Mouse (Mus musculus) hindlimb bud, embryonic 11.5 days (tissue): ENCODE data around the gene 6330409D20Rik.

ENCODE experiments used
- DNase-seq: peaks from one replicate; pipeline ENCODE4 v3.0.0-alpha.2; 2012; ENCODE audit warnings: low read depth, low spot score; ENCODE audit errors: extremely low spot score

The 6330409D20Rik gene

GRCm38 (mm10) chr2:32757056-32757845 is 16.4 kb upstream of the 6330409D20Rik start, which contains the start of gene Tor2a:
Tor2a (plus strand) TSS chr2:32757234.
- peak; percentile 85 for DNase-seq

DNA sequence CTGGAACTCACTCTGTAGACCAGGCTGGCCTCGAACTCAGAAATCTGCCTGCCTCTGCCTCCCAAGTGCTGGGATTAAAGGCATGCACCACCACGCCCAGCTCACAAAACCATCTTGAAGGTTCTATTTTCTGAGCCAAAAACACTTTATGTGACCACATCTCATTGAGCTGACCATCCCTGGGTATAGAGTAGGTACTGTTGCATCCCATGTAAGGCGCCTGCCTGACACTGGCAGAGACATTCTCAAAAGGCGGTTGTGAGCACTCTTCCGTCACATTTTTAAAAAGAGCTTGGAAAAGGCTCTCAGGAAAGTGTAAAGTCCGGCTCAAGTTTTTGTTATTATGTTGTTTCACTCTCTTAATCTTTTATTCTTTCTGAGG is 15.8 kb upstream of the 6330409D20Rik start:
- DNase-seq, result no peak

DNA sequence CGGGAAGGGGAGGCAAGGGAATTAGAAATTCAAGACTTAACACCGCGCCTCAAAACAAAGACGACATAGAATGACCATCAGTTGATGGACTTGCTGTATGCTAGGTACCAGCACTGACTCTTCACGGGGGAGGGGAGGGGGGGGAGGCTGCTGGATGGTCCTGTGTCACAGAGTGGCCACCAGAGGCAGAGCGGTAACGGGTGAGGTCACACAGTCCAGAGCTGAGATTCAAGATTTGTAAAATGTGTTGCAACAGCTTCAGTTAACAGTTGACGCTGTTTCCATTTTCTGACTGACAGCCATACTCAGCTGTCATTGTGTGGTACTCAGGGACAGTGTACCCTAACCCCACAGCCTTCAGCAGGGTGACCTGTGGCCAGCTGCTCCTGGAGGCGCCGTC is 11.4 kb upstream of the 6330409D20Rik start:
- DNase-seq, result no peak

GRCm38 (mm10) chr2:32751665-32752033 is 10.8 kb upstream of the 6330409D20Rik start:
- no peak for DNase-seq

GRCm38 (mm10) chr2:32750887-32751664 is 10.3 kb upstream of the 6330409D20Rik start:
- no peak for DNase-seq

- DNase-seq, result no peak
These were observed 9.4 kb upstream of the 6330409D20Rik start for GRCm38 (mm10) chr2:32750199-32750598.

DNA sequence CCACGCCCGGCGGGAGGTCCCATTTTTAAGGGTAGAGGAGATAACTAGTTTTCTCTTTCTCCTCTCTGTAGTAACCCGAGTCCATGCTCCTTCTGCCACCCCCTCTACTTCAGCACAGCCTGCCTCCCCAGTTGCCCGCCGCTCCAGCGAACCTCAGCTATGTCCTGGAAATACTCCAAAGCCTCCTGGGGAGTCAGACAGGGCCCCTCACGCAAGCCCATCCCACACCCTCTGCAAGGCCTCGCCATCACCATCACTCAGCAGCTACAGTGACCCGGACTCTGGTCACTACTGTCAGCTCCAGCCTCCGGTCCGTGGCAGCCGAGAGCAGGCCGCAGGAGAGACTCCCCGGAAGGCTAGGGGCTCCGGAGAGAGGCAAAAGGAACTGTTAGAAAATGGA is 8.3 kb upstream of the 6330409D20Rik start:
- no peak for DNase-seq

- DNase-seq, result no peak
These were observed 3.6 kb upstream of the 6330409D20Rik start for GRCm38 (mm10) chr2:32744272-32744982.

GRCm38 (mm10) chr2:32742173-32742531 is 1.3 kb upstream of the 6330409D20Rik start:
- DNase-seq, result no peak

GRCm38 (mm10) chr2:32741273-32742172 is 707 bp upstream of the 6330409D20Rik start:
- DNase-seq, result no peak

DNA sequence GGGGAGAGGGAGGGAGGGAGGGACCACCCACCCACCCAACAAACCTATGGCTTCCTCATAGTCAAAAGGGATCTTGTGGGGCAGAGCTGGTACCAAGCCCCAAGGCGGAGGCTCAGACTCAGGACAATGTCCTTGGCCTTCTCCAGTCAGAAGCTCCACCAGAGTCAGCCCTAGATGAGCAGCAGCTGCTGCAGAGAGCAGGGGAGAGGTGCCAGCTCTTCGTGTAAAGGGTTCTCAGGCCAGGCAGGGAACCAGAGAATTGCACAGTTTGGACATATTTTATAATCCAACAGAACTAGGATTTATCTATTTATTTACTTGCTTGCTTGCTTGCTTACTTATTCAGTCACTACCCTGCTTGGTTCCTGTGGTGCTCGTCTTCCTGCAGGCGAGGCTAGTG is 1.5 kb downstream of the 6330409D20Rik start:
- no peak for DNase-seq

GRCm38 (mm10) chr2:32737008-32737407 is 3.8 kb downstream of the 6330409D20Rik start:
- no peak for DNase-seq

DNA sequence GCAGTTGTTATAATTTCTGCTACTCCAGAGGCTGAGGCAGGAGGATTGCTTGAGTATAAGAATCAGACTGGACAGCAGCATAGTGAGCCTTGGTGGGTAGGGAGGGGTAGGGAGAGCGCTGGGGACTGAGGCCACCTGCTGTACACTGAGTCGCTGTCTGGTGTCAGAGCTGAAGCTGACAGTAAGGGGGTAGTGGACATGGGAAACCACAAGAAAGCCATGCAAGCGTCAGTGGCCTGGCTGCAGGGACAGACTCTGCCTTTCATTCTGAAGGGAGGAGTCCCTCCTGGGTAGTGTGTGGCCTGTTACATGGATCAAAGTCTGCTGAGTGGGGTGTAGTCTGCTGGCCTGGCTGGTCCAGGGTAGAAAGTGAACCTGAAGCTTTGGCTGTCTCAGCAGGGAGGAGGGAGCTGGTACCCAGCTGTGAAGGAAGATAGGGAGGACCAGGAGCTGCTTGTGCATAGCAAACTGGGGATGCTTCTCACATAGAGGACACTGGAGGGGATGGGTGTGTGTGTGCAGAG is 4.4 kb downstream of the 6330409D20Rik start:
- no peak for DNase-seq

DNA sequence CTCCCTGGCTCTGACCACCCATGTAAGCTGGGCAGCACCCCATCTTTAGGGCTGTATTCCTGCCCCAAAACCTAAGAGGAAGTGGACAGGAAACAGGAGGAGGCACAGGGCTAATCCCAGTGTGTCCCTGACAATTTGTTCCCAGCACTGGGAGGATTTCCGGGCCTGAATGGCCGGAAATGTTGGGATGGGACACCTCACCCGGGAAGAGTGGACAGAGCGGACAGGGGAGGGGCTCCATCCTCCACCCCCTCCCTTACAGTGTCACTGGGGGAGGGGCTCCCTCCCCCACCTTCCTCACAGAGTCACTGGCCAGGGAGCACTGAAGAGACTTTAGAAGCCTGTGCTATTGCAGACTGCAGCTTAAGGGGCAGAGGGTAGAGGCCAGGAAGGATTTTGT is 5.9 kb downstream of the 6330409D20Rik start:
- no peak for DNase-seq

GRCm38 (mm10) chr2:32734480-32734879 is 6.3 kb downstream of the 6330409D20Rik start:
- DNase-seq, result no peak

GRCm38 (mm10) chr2:32732695-32733094 is 8.1 kb downstream of the 6330409D20Rik start:
- no peak for DNase-seq

- no peak for DNase-seq
These were observed 8.9 kb downstream of the 6330409D20Rik start for GRCm38 (mm10) chr2:32731911-32732310.

- DNase-seq, result peak; percentile 61
These were observed 10.0 kb downstream of the 6330409D20Rik start for GRCm38 (mm10) chr2:32730854-32731253.

DNA sequence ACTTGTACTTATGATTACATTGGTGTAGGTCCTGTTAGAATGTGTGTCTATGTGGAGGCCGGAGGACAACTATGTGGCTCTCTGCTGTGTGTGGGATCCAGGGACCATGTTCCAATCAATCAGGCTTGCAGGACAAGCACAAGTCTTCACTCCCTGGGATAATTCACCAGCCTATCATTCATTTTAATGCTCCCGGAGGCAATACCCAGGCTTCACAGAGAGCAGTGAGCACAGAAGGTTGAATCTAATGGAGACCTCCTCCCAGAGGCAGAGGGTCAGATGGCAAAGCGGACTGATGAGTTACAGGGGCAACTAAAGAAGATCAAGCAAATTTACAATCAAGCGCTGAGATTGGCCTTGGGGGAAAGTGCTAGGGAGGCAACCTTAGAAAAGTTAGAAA is 11.3 kb downstream of the 6330409D20Rik start:
- no peak for DNase-seq

- no peak for DNase-seq
These were observed 12.4 kb downstream of the 6330409D20Rik start for GRCm38 (mm10) chr2:32728463-32728862.
